Mouse (Mus musculus) heart, embryonic 15.5 days (tissue): ENCODE measurements around the gene Dpp6. TPM values are rescaled to one million over a fixed set of nuclear protein-coding genes. Genes with fewer than 3 reads are reported as not detected.

Source experiments
- ATAC-seq: fragments of 200-750 bp; cut with Nextera tagmentation; replicated peaks from 2 replicates; pipeline ENCODE4 v1.8.0; 2017; ENCODE audit warnings: low read depth, moderate TSS enrichment; ENCODE audit not compliant: insufficient number of reproducible peaks, insufficient read depth, low FRiP score
- H3K27ac ChIP-seq: fragments of 300-500 bp; sonication (generic); 2 replicates; pipeline ENCODE4 v1.5.1; 2015; ENCODE audit warnings: mild to moderate bottlenecking, inconsistent platforms
- H3K27me3 ChIP-seq: fragments of 300-500 bp; sonication (generic); 2 replicates; pipeline ENCODE4 v1.6.1; 2015; ENCODE audit warnings: inconsistent platforms
- H3K36me3 ChIP-seq: fragments of 300-500 bp; sonication (generic); 2 replicates; pipeline ENCODE4 v1.6.1; 2015; ENCODE audit warnings: mild to moderate bottlenecking, inconsistent platforms
- H3K4me1 ChIP-seq: fragments of 300-500 bp; sonication (generic); replicated peaks from 2 replicates; pipeline ENCODE4 v1.6.1; 2015; ENCODE audit warnings: inconsistent platforms
- H3K4me2 ChIP-seq: fragments of 300-500 bp; sonication (generic); 2 replicates; pipeline ENCODE4 v1.6.1; 2015; ENCODE audit warnings: inconsistent platforms, mild to moderate bottlenecking, moderate library complexity
- H3K4me3 ChIP-seq: fragments of 300-500 bp; sonication (generic); 2 replicates; pipeline ENCODE4 v1.5.1; 2015; ENCODE audit warnings: mild to moderate bottlenecking, inconsistent platforms
- H3K9ac ChIP-seq: fragments of 300-500 bp; sonication (generic); 2 replicates; pipeline ENCODE4 v1.6.1; 2015; ENCODE audit warnings: mild to moderate bottlenecking, inconsistent platforms
- H3K9me3 ChIP-seq: fragments of 300-500 bp; sonication (generic); replicated peaks from 2 replicates; pipeline ENCODE4 v1.6.1; 2016; ENCODE audit warnings: inconsistent platforms
- WGBS: fragments of 180-500 bp; shearing (Covaris S2); methylation state at CpG from one replicate; pipeline ENCODE4 v1.1.7; 2015; ENCODE audit warnings: mixed read lengths; 5-methylcytosine and 5-hydroxymethylcytosine counted together
- polyA plus RNA-seq: library from polyadenylated mRNA; unstranded; fragments of >200 nt; fragmentation: Nextera tagmentation; extraction: Ambion mirVana; gene quantifications from 2 replicates; pipeline ENCODE4 v1.2.1, GENCODE M21; 2015

Gene Dpp6
- polyA plus RNA-seq, 1 experiment from 2014 or later = 0.47 TPM

DNA sequence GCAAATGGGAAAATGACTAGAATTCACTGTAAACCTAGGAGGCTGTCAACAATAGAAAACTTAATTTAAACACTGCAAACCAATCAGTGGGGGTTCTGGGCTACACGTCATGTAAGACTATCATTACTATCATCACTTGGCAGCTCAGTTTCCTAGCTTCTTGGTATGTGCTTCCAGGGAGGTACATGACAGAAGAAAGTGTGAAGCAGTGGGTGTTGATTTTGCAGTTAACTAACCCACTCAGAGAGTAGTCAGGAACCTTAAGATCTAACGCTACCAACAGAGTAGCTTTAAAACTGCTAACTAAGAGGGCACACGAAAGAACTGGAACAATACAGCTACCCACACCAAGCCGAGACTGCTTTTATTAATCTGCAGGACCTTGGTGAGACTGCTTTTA is 217.9 kb downstream of the Dpp6 start:
- Histone ChIP-seq H3K4me3 (no peak overlapping the region), H3K36me3 (no peaks in the 10 kb centered on the region), H3K9ac (no peak overlapping the region), H3K4me1 (no peaks in the 10 kb centered on the region), H3K4me2 (no peak overlapping the region), H3K27ac (no peak overlapping the region), H3K9me3 (no peaks in the 10 kb centered on the region), H3K27me3 (no peaks in the 10 kb centered on the region)
- 47% methylated on average over 4 of the region's 4 CpGs for WGBS
- ATAC-seq = no peak

DNA sequence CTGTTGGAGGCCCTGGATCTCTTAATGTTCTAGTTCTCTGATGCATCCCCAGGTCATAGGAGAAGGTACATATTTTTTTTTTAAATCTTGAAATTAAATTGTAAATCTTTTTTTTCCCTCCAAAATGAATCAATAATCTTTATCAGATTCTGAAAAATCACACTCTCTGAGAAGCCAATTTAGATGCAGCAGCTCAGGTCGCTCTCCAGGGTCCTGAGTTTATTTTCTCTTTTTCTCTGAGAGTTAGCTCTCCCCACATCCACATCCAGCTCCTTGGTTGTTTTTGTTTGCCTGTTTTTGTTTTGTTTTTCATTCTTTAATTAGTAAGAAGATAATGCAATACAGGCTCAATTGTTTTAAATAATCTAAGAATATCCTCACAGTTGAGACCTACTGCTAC is 218.3 kb downstream of the Dpp6 start:
- H3K27me3 ChIP-seq = no peaks in the 10 kb centered on the region
- 41% methylated on average over 1 of the region's 1 CpGs for WGBS
- no peaks in the 10 kb centered on the region for H3K4me1 ChIP-seq
- no peak overlapping the region for H3K4me3 ChIP-seq
- no peak overlapping the region for H3K4me2 ChIP-seq
- no peak for ATAC-seq
- H3K9ac ChIP-seq = no peak overlapping the region
- no peak overlapping the region for H3K27ac ChIP-seq
- H3K9me3 ChIP-seq = no peaks in the 10 kb centered on the region
- H3K36me3 ChIP-seq = no peaks in the 10 kb centered on the region

DNA sequence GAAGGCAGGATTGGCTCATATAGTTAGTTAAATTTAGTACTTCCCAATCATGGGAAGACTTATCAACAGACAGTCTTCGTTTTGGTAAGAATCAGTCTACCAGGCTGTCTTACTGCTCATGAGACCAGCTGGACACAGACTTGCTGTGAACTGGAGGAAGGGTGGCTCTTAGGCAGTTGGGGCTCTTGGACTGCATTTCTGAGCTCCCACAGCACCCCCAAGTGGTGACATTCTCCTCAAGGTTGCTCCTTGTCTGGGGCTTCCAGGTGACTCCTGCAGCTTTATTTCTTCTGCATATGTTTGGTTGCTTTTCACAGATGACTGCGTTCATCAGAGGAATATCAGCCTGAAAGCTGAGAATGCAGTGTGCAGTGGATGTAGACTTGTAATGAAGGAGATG is 218.9 kb downstream of the Dpp6 start:
- Histone ChIP-seq H3K4me2 (no peak overlapping the region), H3K4me1 (no peaks in the 10 kb centered on the region), H3K4me3 (no peak overlapping the region), H3K9ac (no peak overlapping the region), H3K9me3 (no peaks in the 10 kb centered on the region), H3K27me3 (no peaks in the 10 kb centered on the region), H3K36me3 (no peaks in the 10 kb centered on the region), H3K27ac (no peak overlapping the region)
- 33% methylated on average over 2 of the region's 2 CpGs for whole genome bisulfite sequencing
- ATAC-seq = no peak

DNA sequence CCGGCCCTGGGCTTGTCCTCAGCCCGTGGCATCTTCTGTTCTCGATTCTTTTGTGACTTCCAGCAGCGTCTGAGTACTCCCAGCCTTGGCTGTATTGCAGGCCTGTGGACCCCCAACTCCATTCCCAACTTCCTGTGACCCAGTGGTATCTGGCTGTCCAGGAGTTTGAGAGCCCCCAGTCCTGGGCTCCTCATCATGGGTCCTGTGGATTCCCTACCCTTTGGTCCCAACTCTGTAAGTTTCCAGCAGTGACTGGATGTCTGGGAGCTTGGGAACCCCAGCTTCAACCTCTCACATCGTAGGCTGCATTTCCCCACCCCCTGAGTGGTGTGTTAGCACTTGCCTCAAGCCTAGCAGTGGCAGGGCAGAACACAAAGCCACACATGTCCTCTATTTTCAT is 220.8 kb downstream of the Dpp6 start:
- Histone ChIP-seq H3K4me1 (no peaks in the 10 kb centered on the region), H3K27ac (no peak overlapping the region), H3K27me3 (no peaks in the 10 kb centered on the region), H3K4me3 (no peak overlapping the region), H3K4me2 (no peak overlapping the region), H3K9me3 (no peaks in the 10 kb centered on the region), H3K9ac (no peak overlapping the region), H3K36me3 (no peaks in the 10 kb centered on the region)
- 52% methylated on average over 5 of the region's 5 CpGs for WGBS
- ATAC-seq = no peak

DNA sequence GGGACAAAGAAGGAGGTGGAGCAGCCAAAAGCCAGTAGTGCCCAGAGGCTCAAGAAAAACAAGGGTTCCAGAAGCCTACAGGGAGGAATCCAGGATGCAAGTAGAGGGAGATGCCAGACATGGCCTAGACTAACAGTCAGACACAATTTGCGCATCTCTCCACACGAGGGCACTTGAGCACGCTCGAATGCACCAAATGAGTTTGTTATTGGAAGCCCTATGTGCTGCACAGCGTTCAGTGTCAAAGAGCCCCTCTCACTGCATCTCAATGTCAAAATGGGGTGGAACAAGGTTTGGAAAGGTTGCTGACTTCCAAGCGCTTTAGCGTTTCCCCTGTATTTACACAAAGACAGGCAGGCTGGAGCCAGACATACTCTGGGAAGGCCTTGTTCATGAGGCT is 231.2 kb downstream of the Dpp6 start:
- 21% methylated on average over 7 of the region's 7 CpGs for WGBS
- Histone ChIP-seq H3K27me3 (peaks cover 44% of the 10 kb centered on the region), H3K4me3 (no peak overlapping the region), H3K9me3 (no peaks in the 10 kb centered on the region), H3K9ac (no peak overlapping the region), H3K4me1 (0 out of 2 replicates have a peak, but pooled peaks cover 3% of the 10 kb centered on the region), H3K4me2 (no peak overlapping the region), H3K36me3 (no peaks in the 10 kb centered on the region), H3K27ac (no peak overlapping the region)
- no peak for ATAC-seq

DNA sequence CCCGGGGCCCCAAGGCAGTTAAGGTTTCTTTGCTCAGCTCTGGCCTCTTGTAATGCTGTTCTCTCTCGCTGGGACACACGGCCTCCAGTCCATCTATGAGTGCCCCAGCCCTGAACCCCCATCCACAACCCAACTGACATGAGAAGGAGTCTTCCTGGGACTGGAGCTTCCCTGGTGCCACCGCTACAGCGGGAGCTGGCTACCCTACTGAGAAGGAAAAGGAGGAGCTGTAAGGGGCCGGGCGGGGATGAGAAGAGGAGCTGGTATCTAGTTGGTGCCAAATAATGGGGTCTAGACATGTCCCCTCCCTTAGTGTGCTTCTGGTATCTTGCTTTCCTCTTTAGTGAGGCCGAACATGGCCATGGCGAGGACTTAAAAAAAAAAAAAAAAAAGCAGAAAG is 231.9 kb downstream of the Dpp6 start:
- H3K36me3 ChIP-seq = no peaks in the 10 kb centered on the region
- no peak overlapping the region for H3K27ac ChIP-seq
- H3K9me3 ChIP-seq = no peaks in the 10 kb centered on the region
- H3K27me3 ChIP-seq = peaks cover 44% of the 10 kb centered on the region
- 0 out of 2 replicates have a peak, but pooled peaks cover 3% of the 10 kb centered on the region for H3K4me1 ChIP-seq
- no peak for ATAC-seq
- H3K4me2 ChIP-seq = peak overlapping the region; percentile 56
- H3K9ac ChIP-seq = no peak overlapping the region
- 17% methylated on average over 9 of the region's 9 CpGs for WGBS
- H3K4me3 ChIP-seq = peak overlapping the region; percentile 29

DNA sequence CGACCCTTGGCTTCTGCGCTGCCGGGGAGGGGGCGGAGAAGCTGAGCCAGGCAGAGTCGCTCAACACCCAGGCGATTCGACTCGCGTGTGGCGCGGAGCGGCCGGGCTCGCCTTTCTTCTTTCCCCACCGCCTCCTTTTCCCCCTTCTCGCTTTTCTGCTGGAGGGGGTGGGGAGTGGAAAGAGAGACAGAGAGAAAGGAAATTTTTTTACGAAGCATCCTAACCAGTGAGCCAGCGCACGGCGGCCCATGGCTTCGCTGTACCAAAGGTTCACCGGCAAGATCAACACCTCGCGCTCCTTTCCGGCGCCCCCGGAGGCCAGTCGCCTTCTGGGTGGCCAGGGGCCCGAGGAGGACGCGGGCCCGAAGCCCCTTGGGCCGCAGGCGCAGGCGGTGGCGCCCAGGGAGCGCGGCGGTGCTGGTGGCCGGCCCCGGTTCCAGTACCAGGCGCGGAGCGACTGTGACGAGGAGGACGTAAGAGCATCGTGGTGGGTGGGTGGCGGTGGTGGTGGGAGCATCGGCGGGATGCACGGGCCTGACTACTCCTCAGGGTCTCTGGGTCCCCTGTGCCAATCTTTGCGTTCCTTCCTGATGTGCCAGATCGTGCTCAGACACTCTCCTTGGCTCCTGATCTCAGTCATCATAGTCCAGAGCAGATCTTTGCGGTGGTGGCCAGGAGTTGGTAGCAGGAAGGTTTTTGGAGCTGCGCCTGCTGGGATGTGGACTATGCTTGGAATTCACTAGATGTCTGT is 232.5 kb downstream of the Dpp6 start:
- 2% methylated on average over 53 of the region's 55 CpGs for WGBS

DNA sequence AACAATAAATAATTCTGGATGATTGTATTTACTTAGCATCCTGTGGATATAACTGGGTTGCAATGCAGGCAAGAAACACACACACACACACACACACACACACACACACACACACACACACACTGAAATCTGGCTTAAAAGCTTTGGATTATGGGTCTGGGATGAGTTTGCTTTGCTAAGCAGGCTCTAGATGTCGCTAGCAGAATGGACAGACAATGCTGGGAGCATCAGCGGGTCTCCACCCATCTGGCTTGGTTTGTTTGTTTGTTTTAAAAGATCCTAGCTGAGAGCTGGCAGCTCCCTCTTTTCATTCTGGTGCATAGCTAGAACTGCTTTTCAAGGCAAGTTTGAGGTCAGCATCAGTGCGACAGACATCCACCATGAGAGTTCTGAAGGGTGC is 234.2 kb downstream of the Dpp6 start:
- peaks cover 43% of the 10 kb centered on the region for H3K27me3 ChIP-seq
- no peak overlapping the region for H3K4me3 ChIP-seq
- no peak for ATAC-seq
- 44% methylated on average over 3 of the region's 3 CpGs for WGBS
- no peaks in the 10 kb centered on the region for H3K36me3 ChIP-seq
- no peak overlapping the region for H3K4me2 ChIP-seq
- no peaks in the 10 kb centered on the region for H3K9me3 ChIP-seq
- no peak overlapping the region for H3K27ac ChIP-seq
- H3K9ac ChIP-seq = no peak overlapping the region
- 0 out of 2 replicates have a peak, but pooled peaks cover 3% of the 10 kb centered on the region for H3K4me1 ChIP-seq

More for the DNA sequence above, 232.5 kb downstream of the Dpp6 start:
- peaks cover 44% of the 10 kb centered on the region for H3K27me3 ChIP-seq
- ATAC-seq = 0 out of 2 replicates have a peak, but pooled peaks have one; percentile 27
- H3K36me3 ChIP-seq = no peaks in the 10 kb centered on the region
- 0 out of 2 replicates have a peak, but pooled peaks cover 3% of the 10 kb centered on the region for H3K4me1 ChIP-seq
- peak overlapping the region; percentile 29 for H3K4me3 ChIP-seq
- no peak overlapping the region for H3K27ac ChIP-seq
- H3K9me3 ChIP-seq = no peaks in the 10 kb centered on the region
- peak overlapping the region; percentile 56 for H3K4me2 ChIP-seq
- no peak overlapping the region for H3K9ac ChIP-seq

DNA sequence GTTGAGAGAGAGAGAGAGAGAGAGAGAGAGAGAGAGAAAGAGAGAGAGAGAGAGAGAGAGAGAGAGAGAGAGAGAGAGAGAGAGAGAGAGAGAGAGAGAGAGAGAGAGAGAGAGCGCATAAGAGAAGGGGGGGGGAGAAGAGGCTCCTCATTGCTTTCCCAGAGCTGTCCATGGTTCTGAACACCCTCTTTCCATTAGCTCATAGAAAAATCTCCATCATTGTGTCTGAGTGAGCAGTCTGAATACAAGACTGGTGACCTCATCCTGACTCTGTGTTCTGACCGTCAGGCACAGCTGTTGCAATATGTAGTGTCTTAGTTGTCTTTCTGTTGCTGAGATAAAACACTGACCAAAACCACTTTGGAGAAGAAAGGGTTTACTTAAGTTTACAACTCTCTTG is 235.4 kb downstream of the Dpp6 start:
- WGBS = 25% methylated on average over 1 of the region's 2 CpGs

DNA sequence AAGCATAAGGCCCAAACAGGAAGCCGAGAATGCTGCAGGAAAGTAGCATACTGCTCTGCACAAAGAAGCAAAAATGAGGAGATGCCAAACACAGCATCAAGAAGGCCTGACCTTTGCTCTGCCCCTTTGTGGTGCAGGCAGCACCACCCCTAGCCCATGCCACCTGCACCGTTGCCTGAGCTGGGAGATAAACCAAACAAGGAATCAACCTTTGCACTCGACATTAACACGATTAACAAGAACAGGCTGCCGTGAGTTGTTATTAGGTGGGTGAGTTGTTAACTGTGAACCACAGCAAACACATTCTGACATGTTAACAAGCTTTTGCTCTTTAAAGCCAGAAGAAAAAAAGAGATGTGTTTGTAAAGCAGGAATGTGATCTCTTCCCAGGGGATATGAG is 239.4 kb downstream of the Dpp6 start:
- no peaks in the 10 kb centered on the region for H3K36me3 ChIP-seq
- no peaks in the 10 kb centered on the region for H3K9me3 ChIP-seq
- no peak overlapping the region for H3K4me3 ChIP-seq
- no peaks in the 10 kb centered on the region for H3K4me1 ChIP-seq
- H3K27me3 ChIP-seq = peaks cover 2% of the 10 kb centered on the region; the same call in 1 of the 2 replicates
- 56% methylated on average over 5 of the region's 5 CpGs for WGBS
- no peak for ATAC-seq
- no peak overlapping the region for H3K4me2 ChIP-seq
- H3K27ac ChIP-seq = no peak overlapping the region
- no peak overlapping the region for H3K9ac ChIP-seq

More for the DNA sequence above, 235.4 kb downstream of the Dpp6 start:
- no peaks in the 10 kb centered on the region for H3K9me3 ChIP-seq
- ATAC-seq = no peak
- no peak overlapping the region for H3K4me2 ChIP-seq
- H3K4me1 ChIP-seq = 0 out of 2 replicates have a peak, but pooled peaks cover 3% of the 10 kb centered on the region
- no peak overlapping the region for H3K27ac ChIP-seq
- no peak overlapping the region for H3K9ac ChIP-seq
- no peaks in the 10 kb centered on the region for H3K36me3 ChIP-seq
- no peak overlapping the region for H3K4me3 ChIP-seq
- H3K27me3 ChIP-seq = peaks cover 39% of the 10 kb centered on the region

DNA sequence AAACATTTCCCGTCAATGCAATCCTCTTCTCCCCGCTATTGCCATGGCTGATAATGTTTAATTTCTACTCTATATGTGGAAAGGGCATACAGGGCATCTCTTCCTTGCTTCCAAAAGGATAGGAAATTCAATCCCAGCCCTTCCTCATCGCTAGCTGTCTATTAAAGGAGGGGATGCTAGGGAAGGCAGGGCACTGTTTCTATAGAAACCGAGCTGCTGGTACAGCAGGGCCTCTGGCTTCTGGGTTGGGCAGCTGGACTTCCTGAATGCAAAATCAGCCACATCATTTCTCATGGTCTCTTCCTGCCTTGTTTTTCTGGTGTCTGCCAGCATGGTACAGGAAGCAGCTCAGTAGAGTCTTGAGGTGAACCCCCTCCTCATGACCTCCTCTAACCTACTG is 243.1 kb downstream of the Dpp6 start:
- ATAC-seq = no peak
- H3K9me3 ChIP-seq = no peaks in the 10 kb centered on the region
- WGBS = 69% methylated on average over 4 of the region's 4 CpGs
- no peaks in the 10 kb centered on the region for H3K27me3 ChIP-seq
- H3K4me1 ChIP-seq = no peaks in the 10 kb centered on the region
- H3K4me3 ChIP-seq = no peak overlapping the region
- no peaks in the 10 kb centered on the region for H3K36me3 ChIP-seq
- H3K9ac ChIP-seq = no peak overlapping the region
- H3K4me2 ChIP-seq = no peak overlapping the region
- H3K27ac ChIP-seq = no peak overlapping the region

DNA sequence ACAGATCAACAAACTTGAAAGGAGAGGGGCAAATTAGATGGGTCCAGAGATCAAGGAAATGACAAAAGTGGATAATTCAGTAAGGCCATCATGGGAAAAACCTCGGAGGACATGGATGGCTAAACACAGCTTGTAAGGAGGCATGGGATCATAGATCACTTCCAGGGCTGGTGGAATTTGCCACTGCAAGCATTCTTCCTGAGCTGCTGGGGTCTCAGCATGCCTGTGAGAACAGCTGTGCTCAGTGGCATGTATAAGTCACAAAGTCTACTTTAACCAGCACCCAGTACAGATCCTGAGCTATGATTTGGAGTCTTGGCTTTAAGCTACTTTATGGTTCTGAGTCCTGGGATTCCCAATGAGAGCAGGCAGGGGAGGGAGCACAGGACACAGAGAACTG is 246.9 kb downstream of the Dpp6 start:
- no peak overlapping the region for H3K9ac ChIP-seq
- no peak overlapping the region for H3K4me3 ChIP-seq
- ATAC-seq = no peak
- H3K27me3 ChIP-seq = no peaks in the 10 kb centered on the region
- WGBS = 66% methylated on average over 1 of the region's 1 CpGs
- H3K4me1 ChIP-seq = no peaks in the 10 kb centered on the region
- no peak overlapping the region for H3K27ac ChIP-seq
- no peak overlapping the region for H3K4me2 ChIP-seq
- no peaks in the 10 kb centered on the region for H3K9me3 ChIP-seq
- H3K36me3 ChIP-seq = no peaks in the 10 kb centered on the region
